Mouse (Mus musculus) fat pad, adult 2 months (tissue): ENCODE data around the gene Cd44.

Experiments
- DNase-seq: peaks from one replicate; pipeline ENCODE4 v3.0.0-alpha.2; 2011; ENCODE audit warnings: low read depth, low spot score; ENCODE audit errors: extremely low read depth

Cd44 gene

GRCm38 (mm10) chr2:102914675-102915074 is 13.2 kb upstream of the Cd44 start:
- no peak for DNase-seq

GRCm38 (mm10) chr2:102913833-102914545 is 12.5 kb upstream of the Cd44 start:
- DNase-seq, result no peak

- no peak for DNase-seq
These were observed 11.5 kb upstream of the Cd44 start for GRCm38 (mm10) chr2:102912951-102913350.

- DNase-seq, result no peak
These were observed 11.0 kb upstream of the Cd44 start for GRCm38 (mm10) chr2:102912469-102912868.

- no peak for DNase-seq
These were observed 7.9 kb upstream of the Cd44 start for GRCm38 (mm10) chr2:102909403-102909802.

GRCm38 (mm10) chr2:102905604-102906003 is 4.1 kb upstream of the Cd44 start:
- DNase-seq, result no peak

- DNase-seq, result no peak
These were observed 361 bp upstream of the Cd44 start for GRCm38 (mm10) chr2:102901828-102902223.

- DNase-seq, result no peak
These were observed 1.2 kb downstream of the Cd44 start for GRCm38 (mm10) chr2:102900230-102900721.

GRCm38 (mm10) chr2:102899238-102899637 is 2.2 kb downstream of the Cd44 start:
- DNase-seq, result no peak

- no peak for DNase-seq
These were observed 2.9 kb downstream of the Cd44 start for GRCm38 (mm10) chr2:102898585-102898984.

- DNase-seq, result no peak
These were observed 5.3 kb downstream of the Cd44 start for GRCm38 (mm10) chr2:102896154-102896553.

GRCm38 (mm10) chr2:102895197-102895596 is 6.3 kb downstream of the Cd44 start:
- DNase-seq, result no peak

- DNase-seq, result no peak
These were observed 6.7 kb downstream of the Cd44 start for GRCm38 (mm10) chr2:102894785-102895184.

GRCm38 (mm10) chr2:102888688-102889225 is 12.7 kb downstream of the Cd44 start:
- no peak for DNase-seq

- DNase-seq, result no peak
These were observed 14.3 kb downstream of the Cd44 start for GRCm38 (mm10) chr2:102887137-102887536.

GRCm38 (mm10) chr2:102886306-102886935 is 15.0 kb downstream of the Cd44 start:
- no peak for DNase-seq

- DNase-seq, result no peak
These were observed 18.7 kb downstream of the Cd44 start for GRCm38 (mm10) chr2:102882597-102883272.

GRCm38 (mm10) chr2:102882004-102882588 is 19.4 kb downstream of the Cd44 start:
- no peak for DNase-seq

- no peak for DNase-seq
These were observed 23.0 kb downstream of the Cd44 start for GRCm38 (mm10) chr2:102878513-102878912.

- no peak for DNase-seq
These were observed 24.0 kb downstream of the Cd44 start for GRCm38 (mm10) chr2:102877463-102877862.

GRCm38 (mm10) chr2:102876141-102876540 is 25.3 kb downstream of the Cd44 start:
- DNase-seq, result no peak
